18 mouse cellular contexts compared by ENCODE assay signal in genomic region chr2:75825603-75826002, GRCm38 (mm10). TPM values are rescaled to one million over a fixed set of nuclear protein-coding genes. Genes with fewer than 3 reads are reported as not detected.
DNase-seq lines count a peak whose midpoint lies in the region; ATAC-seq and TF ChIP-seq lines count a peak whose summit lies in the region.
"Had no signal": no experiment of that assay in that cellular context is flagged by ENCODE, and none has a peak within 500 bp of the region (broad histone marks: within the 10 kb centered on the region; RNA-seq: fewer than 3 reads in every experiment).

No protein-coding gene starts in this region.

- H3K9ac ChIP-seq in neural tube, embryonic 15.5 days (replicated peaks) = no peak overlapping the region
- H3K9ac ChIP-seq: heart, embryonic 15.5 days; hindbrain, embryonic 13.5 days; liver, embryonic 14.5 days; midbrain, embryonic 12.5 days; stomach, embryonic 15.5 days had no signal

- DNase-seq in neural tube, embryonic 10.5 days (ENCODE audit: extremely low spot score, low spot score) = peak; percentile 36
- peak; percentile 19 for DNase-seq in G1E (ENCODE audit: low spot score)
- peak; percentile 30 for DNase-seq in embryonic facial prominence, embryonic 10.5 days (ENCODE audit: low spot score)
- peak; percentile 65 for DNase-seq in naive thymus-derived CD4-positive, alpha-beta T cell, adult 2 months (ENCODE audit: low read depth)
- no peak for DNase-seq in gastrocnemius, postnatal 4 days (ENCODE audit: low spot score in 2 of 2)
- DNase-seq: cerebellum, postnatal 36 days; gastrocnemius, postnatal 25 days; kidney, postnatal 10 days; layer of hippocampus, adult 9-11 months; lung, postnatal 14 days had no signal

- no peak overlapping the region for H3K4me2 ChIP-seq in neural tube, embryonic 15.5 days
- H3K4me2 ChIP-seq: heart, embryonic 15.5 days; hindbrain, embryonic 13.5 days; midbrain, embryonic 12.5 days; stomach, embryonic 15.5 days had no signal

- H3K27ac ChIP-seq in neural tube, embryonic 15.5 days (replicated peaks) = no peak overlapping the region
- no peak overlapping the region for H3K27ac ChIP-seq in embryonic facial prominence, embryonic 10.5 days (replicated peaks)
- H3K27ac ChIP-seq: heart, embryonic 15.5 days; hindbrain, embryonic 13.5 days; liver, embryonic 14.5 days; midbrain, embryonic 12.5 days; stomach, embryonic 15.5 days had no signal

- WGBS in neural tube, embryonic 15.5 days = 72% methylated on average over 1 of the region's 1 CpGs
- 34% methylated on average over 1 of the region's 1 CpGs for WGBS in embryonic facial prominence, embryonic 10.5 days

- H3K36me3 ChIP-seq in neural tube, embryonic 15.5 days = no peaks in the 10 kb centered on the region
- H3K36me3 ChIP-seq in G1E (replicated peaks) = peaks cover 5% of the 10 kb centered on the region
- no peaks in the 10 kb centered on the region for H3K36me3 ChIP-seq in embryonic facial prominence, embryonic 10.5 days (replicated peaks)
- H3K36me3 ChIP-seq: heart, embryonic 15.5 days; hindbrain, embryonic 13.5 days; midbrain, embryonic 12.5 days; stomach, embryonic 15.5 days had no signal

- TF ChIP-seq CTCF in G1E (IDR thresholded peaks at IDR 0.05; ENCODE audit: low read depth, low read length) = no peak

- no peak overlapping the region for H3K4me3 ChIP-seq in neural tube, embryonic 15.5 days (replicated peaks)
- no peak overlapping the region for H3K4me3 ChIP-seq in G1E (ENCODE audit: low read depth, low read length)
- H3K4me3 ChIP-seq in embryonic facial prominence, embryonic 10.5 days = no peak overlapping the region
- H3K4me3 ChIP-seq: heart, embryonic 15.5 days; hindbrain, embryonic 13.5 days; midbrain, embryonic 12.5 days; stomach, embryonic 15.5 days had no signal

- no peaks in the 10 kb centered on the region for H3K27me3 ChIP-seq in neural tube, embryonic 15.5 days (replicated peaks)
- H3K27me3 ChIP-seq in G1E (ENCODE audit: insufficient read depth, low read length) = peaks cover 19% of the 10 kb centered on the region
- H3K27me3 ChIP-seq in embryonic facial prominence, embryonic 10.5 days (replicated peaks; ENCODE audit: low read depth, poor library complexity, severe bottlenecking) = no peaks in the 10 kb centered on the region; the same call in 1 of the 2 replicates
- H3K27me3 ChIP-seq: heart, embryonic 15.5 days; hindbrain, embryonic 13.5 days; midbrain, embryonic 12.5 days; stomach, embryonic 15.5 days had no signal

- H3K9me3 ChIP-seq in neural tube, embryonic 15.5 days (replicated peaks) = no peaks in the 10 kb centered on the region
- H3K9me3 ChIP-seq in G1E (replicated peaks) = no peaks in the 10 kb centered on the region
- H3K9me3 ChIP-seq in embryonic facial prominence, embryonic 10.5 days = no peaks in the 10 kb centered on the region
- H3K9me3 ChIP-seq: heart, embryonic 15.5 days; hindbrain, embryonic 13.5 days; midbrain, embryonic 12.5 days; stomach, embryonic 15.5 days had no signal

- no peak for ATAC-seq in neural tube, embryonic 15.5 days (ENCODE audit: low FRiP score)
- ATAC-seq in G1E (ENCODE audit: extremely low read depth, insufficient number of reproducible peaks, low FRiP score, poor library complexity, severe bottlenecking) = peak; percentile 96
- ATAC-seq in cerebellum, adult (ENCODE audit: insufficient number of reproducible peaks, low FRiP score, low TSS enrichment) = no peak
- ATAC-seq: forebrain, embryonic 16.5 days had no signal

- H3K4me1 ChIP-seq in neural tube, embryonic 15.5 days = no peaks in the 10 kb centered on the region
- peaks cover 23% of the 10 kb centered on the region for H3K4me1 ChIP-seq in G1E (ENCODE audit: insufficient read depth, low read depth, low read length)
- H3K4me1 ChIP-seq in embryonic facial prominence, embryonic 10.5 days = peaks cover 12% of the 10 kb centered on the region
- H3K4me1 ChIP-seq: heart, embryonic 15.5 days; hindbrain, embryonic 13.5 days; midbrain, embryonic 12.5 days; stomach, embryonic 15.5 days had no signal

RNA-seq across cellular contexts. Expression of gene Agps, which starts 6.4 kb away (rescaled TPM):
- 27.8 and 29.0 TPM in 2 replicates for polyA plus RNA-seq in neural tube, embryonic 15.5 days (2015; fragmentation: Nextera tagmentation; extraction: Ambion mirVana)
- 80.7 and 87.7 TPM in 2 replicates for total RNA-seq in G1E (2014; fragmentation: Nextera tagmentation)
- 64.7 and 77.9 TPM in 2 replicates for total RNA-seq in G1E (2017)
- 10.4 and 11.2 TPM in 2 replicates for polyA plus RNA-seq in G1E (2012)
- 48.7 and 52.4 TPM in 2 replicates for polyA plus RNA-seq in embryonic facial prominence, embryonic 10.5 days (2016; fragmentation: Nextera tagmentation; extraction: Ambion mirVana)
- total RNA-seq in gastrocnemius, postnatal 4 days (2021) = 10 to 100 TPM; 39.8 to 43.9 TPM

Comparison
In these comparisons a context has a peak if more than half of its experiments do, and no peak if none do; other contexts are left out.
1. DNase-seq: peak in neural tube, embryonic 10.5 days (single experiment), G1E (single experiment), embryonic facial prominence, embryonic 10.5 days (single experiment) and naive thymus-derived CD4-positive, alpha-beta T cell, adult 2 months (single experiment); none in gastrocnemius, postnatal 4 days (0 of 2).